ENCODE assay signal across 33 mouse cellular contexts in genomic region chr17:66206074-66206473, GRCm38 (mm10).
"Had no signal": no experiment of that assay in that cellular context is flagged by ENCODE, and none has a peak within 500 bp of the region (broad histone marks: within the 10 kb centered on the region; RNA-seq: fewer than 3 reads in every experiment).

No protein-coding gene starts in this region.

- H3K4me2 ChIP-seq: heart, embryonic 11.5 days; heart, embryonic 13.5 days; heart, embryonic 15.5 days; hindbrain, embryonic 12.5 days; hindbrain, embryonic 13.5 days; hindbrain, embryonic 14.5 days; hindbrain, embryonic 15.5 days; intestine, embryonic 15.5 days; kidney, embryonic 15.5 days had no signal

- H3K27ac ChIP-seq: heart, embryonic 13.5 days; heart, embryonic 15.5 days; hindbrain, embryonic 10.5 days; hindbrain, embryonic 12.5 days; hindbrain, embryonic 13.5 days; hindbrain, embryonic 14.5 days; hindbrain, embryonic 15.5 days; hindbrain, postnatal 0 days; intestine, embryonic 15.5 days; kidney, embryonic 15.5 days; kidney, postnatal 0 days; layer of hippocampus, adult 2 months; left cerebral cortex, adult 2 months had no signal

- ATAC-seq: hindbrain, embryonic 16.5 days; hindbrain, postnatal 0 days; inflammation-experienced regulatory T-cells, adult 6 months; intestine, embryonic 15.5 days; intestine, embryonic 16.5 days; intestine, postnatal 0 days had no signal

- H3K9ac ChIP-seq: heart, embryonic 13.5 days; heart, embryonic 15.5 days; hindbrain, embryonic 12.5 days; hindbrain, embryonic 13.5 days; hindbrain, embryonic 14.5 days; hindbrain, embryonic 15.5 days; intestine, embryonic 15.5 days; kidney, embryonic 15.5 days had no signal

- H3K4me3 ChIP-seq: heart, embryonic 13.5 days; heart, embryonic 15.5 days; hindbrain, embryonic 10.5 days; hindbrain, embryonic 12.5 days; hindbrain, embryonic 13.5 days; hindbrain, embryonic 15.5 days; intestine, embryonic 15.5 days; kidney, embryonic 15.5 days; layer of hippocampus, adult 2 months; left cerebral cortex, adult 2 months had no signal

- H3K9me3 ChIP-seq: heart, embryonic 13.5 days; heart, embryonic 15.5 days; hindbrain, embryonic 10.5 days; hindbrain, embryonic 12.5 days; hindbrain, embryonic 13.5 days; hindbrain, embryonic 15.5 days; intestine, embryonic 15.5 days; kidney, embryonic 15.5 days had no signal

- H3K4me1 ChIP-seq: heart, embryonic 13.5 days; heart, embryonic 15.5 days; hindbrain, embryonic 10.5 days; hindbrain, embryonic 12.5 days; hindbrain, embryonic 13.5 days; hindbrain, embryonic 15.5 days; intestine, embryonic 15.5 days; kidney, embryonic 15.5 days had no signal

- DNase-seq: heart, postnatal 10 days; heart, postnatal 36 days; heart, postnatal 4 days; kidney, adult 11 months; kidney, adult 18-20 months; kidney, adult 2 months; kidney, adult 8-10 months; kidney, adult 9 months; kidney, postnatal 10 days; kidney, postnatal 14 days; kidney, postnatal 25 days; kidney, postnatal 36 days; kidney, postnatal 4 days; layer of hippocampus, adult 9-11 months; layer of hippocampus, postnatal 36 days had no signal

- H3K36me3 ChIP-seq: heart, embryonic 13.5 days; heart, embryonic 15.5 days; hindbrain, embryonic 10.5 days; hindbrain, embryonic 12.5 days; hindbrain, embryonic 13.5 days; hindbrain, embryonic 15.5 days; intestine, embryonic 15.5 days; kidney, embryonic 15.5 days had no signal

- H3K27me3 ChIP-seq: heart, embryonic 13.5 days; heart, embryonic 15.5 days; hindbrain, embryonic 12.5 days; hindbrain, embryonic 13.5 days; hindbrain, embryonic 15.5 days; intestine, embryonic 15.5 days; kidney, embryonic 15.5 days had no signal
